Mouse (Mus musculus) intestine, embryonic 15.5 days (tissue): ENCODE measurements around the gene Anapc5. TPM values are rescaled to one million over a fixed set of nuclear protein-coding genes. Genes with fewer than 3 reads are reported as not detected.
A peak's percentile ranks its signal among the peaks of the same experiment; 100 is the strongest.

ENCODE experiments used
- ATAC-seq: fragments of 200-750 bp; cut with Nextera tagmentation; 2 replicates; pipeline ENCODE4 v1.8.0; 2017; ENCODE audit warnings: moderate TSS enrichment, moderate library complexity
- H3K27ac ChIP-seq: fragments of 300-500 bp; sonication (generic); 2 replicates; pipeline ENCODE4 v1.5.1; 2015; ENCODE audit warnings: mild to moderate bottlenecking, inconsistent platforms
- H3K27me3 ChIP-seq: fragments of 300-500 bp; sonication (generic); replicated peaks from 2 replicates; pipeline ENCODE4 v1.6.1; 2015; ENCODE audit warnings: inconsistent platforms
- H3K36me3 ChIP-seq: fragments of 300-500 bp; sonication (generic); 2 replicates; pipeline ENCODE4 v1.6.1; 2015; ENCODE audit warnings: inconsistent platforms
- H3K4me1 ChIP-seq: fragments of 300-500 bp; sonication (generic); replicated peaks from 2 replicates; pipeline ENCODE4 v1.6.1; 2015; ENCODE audit warnings: inconsistent platforms
- H3K4me2 ChIP-seq: fragments of 300-500 bp; sonication (generic); replicated peaks from 2 replicates; pipeline ENCODE4 v1.6.1; 2015; ENCODE audit warnings: mild to moderate bottlenecking, inconsistent platforms
- H3K4me3 ChIP-seq: fragments of 300-500 bp; sonication (generic); replicated peaks from 2 replicates; pipeline ENCODE4 v1.5.1; 2015; ENCODE audit warnings: inconsistent platforms
- H3K9ac ChIP-seq: fragments of 300-500 bp; sonication (generic); 2 replicates; pipeline ENCODE4 v1.6.1; 2015; ENCODE audit warnings: inconsistent platforms
- H3K9me3 ChIP-seq: fragments of 300-500 bp; sonication (generic); 2 replicates; pipeline ENCODE4 v1.6.1; 2016; ENCODE audit warnings: inconsistent platforms
- WGBS: fragments of 180-500 bp; shearing (Covaris S2); methylation state at CpG from one replicate; pipeline ENCODE4 v1.1.7; 2015; 5-methylcytosine and 5-hydroxymethylcytosine counted together
- polyA plus RNA-seq: library from polyadenylated mRNA; unstranded; fragments of >200 nt; fragmentation: Nextera tagmentation; extraction: Ambion mirVana; gene quantifications from 2 replicates; pipeline ENCODE4 v1.2.1, GENCODE M21; 2015

Gene Anapc5
- polyA plus RNA-seq, 1 experiment from 2014 or later: 376 TPM

- WGBS: 80% methylated on average over 1 of the region's 1 CpGs
- H3K4me3 ChIP-seq: no peak overlapping the region
- H3K9me3 ChIP-seq: no peaks in the 10 kb centered on the region
- H3K4me1 ChIP-seq: peaks cover 10% of the 10 kb centered on the region
- H3K27me3 ChIP-seq: no peaks in the 10 kb centered on the region
- no peak overlapping the region for H3K27ac ChIP-seq
- H3K36me3 ChIP-seq: no peaks in the 10 kb centered on the region
- no peak for ATAC-seq
- no peak overlapping the region for H3K9ac ChIP-seq
- H3K4me2 ChIP-seq: no peak overlapping the region
Measured at GRCm38 (mm10) chr5:122823976-122824375, 2.8 kb upstream of the Anapc5 start.

- H3K27me3 ChIP-seq: no peaks in the 10 kb centered on the region
- no peaks in the 10 kb centered on the region for H3K9me3 ChIP-seq
- H3K9ac ChIP-seq: no peak overlapping the region
- peaks cover 10% of the 10 kb centered on the region for H3K4me1 ChIP-seq
- no peak for ATAC-seq
- H3K4me2 ChIP-seq: no peak overlapping the region
- H3K4me3 ChIP-seq: no peak overlapping the region
- WGBS: 93% methylated on average over 4 of the region's 4 CpGs
- H3K36me3 ChIP-seq: peaks cover 14% of the 10 kb centered on the region
- H3K27ac ChIP-seq: no peak overlapping the region
Measured at GRCm38 (mm10) chr5:122822441-122822840, 1.3 kb upstream of the Anapc5 start.

GRCm38 (mm10) chr5:122821524-122821885, 366 bp upstream of the Anapc5 start:
- Histone ChIP-seq H3K9me3 (no peaks in the 10 kb centered on the region), H3K4me1 (peaks cover 10% of the 10 kb centered on the region), H3K27ac (peak overlapping the region; percentile 74; the same call in 1 of the 2 replicates), H3K4me3 (peak overlapping the region; percentile 72), H3K9ac (peak overlapping the region; percentile 48), H3K4me2 (peak overlapping the region; percentile 63), H3K27me3 (no peaks in the 10 kb centered on the region), H3K36me3 (peaks cover 20% of the 10 kb centered on the region)
- peak; percentile 68 for ATAC-seq
- under 1% methylated on average over 10 of the region's 10 CpGs for WGBS

GRCm38 (mm10) chr5:122812699-122813098, 8.4 kb downstream of the Anapc5 start:
- 89% methylated on average over 3 of the region's 3 CpGs for WGBS

GRCm38 (mm10) chr5:122811364-122812079, 9.6 kb downstream of the Anapc5 start:
- H3K9ac ChIP-seq: no peak overlapping the region
- H3K4me3 ChIP-seq: no peak overlapping the region
- no peaks in the 10 kb centered on the region for H3K9me3 ChIP-seq
- no peaks in the 10 kb centered on the region for H3K4me1 ChIP-seq
- H3K27ac ChIP-seq: no peak overlapping the region
- no peak for ATAC-seq
- no peak overlapping the region for H3K4me2 ChIP-seq
- no peaks in the 10 kb centered on the region for H3K27me3 ChIP-seq
- 94% methylated on average over 9 of the region's 9 CpGs for WGBS
- H3K36me3 ChIP-seq: peaks cover 22% of the 10 kb centered on the region

More at GRCm38 (mm10) chr5:122812699-122813098, 8.4 kb downstream of the Anapc5 start:
- Histone ChIP-seq H3K9me3 (no peaks in the 10 kb centered on the region), H3K9ac (no peak overlapping the region), H3K4me1 (no peaks in the 10 kb centered on the region), H3K27ac (no peak overlapping the region), H3K4me3 (no peak overlapping the region), H3K4me2 (no peak overlapping the region), H3K36me3 (peaks cover 31% of the 10 kb centered on the region), H3K27me3 (no peaks in the 10 kb centered on the region)
- no peak for ATAC-seq

- no peaks in the 10 kb centered on the region for H3K9me3 ChIP-seq
- H3K4me3 ChIP-seq: no peak overlapping the region
- no peak overlapping the region for H3K4me2 ChIP-seq
- no peaks in the 10 kb centered on the region for H3K4me1 ChIP-seq
- peaks cover 37% of the 10 kb centered on the region; the same call in 1 of the 2 replicates for H3K36me3 ChIP-seq
- no peak overlapping the region for H3K9ac ChIP-seq
- no peaks in the 10 kb centered on the region for H3K27me3 ChIP-seq
- no peak for ATAC-seq
- no peak overlapping the region for H3K27ac ChIP-seq
- WGBS: 64% methylated on average over 3 of the region's 3 CpGs
Measured at GRCm38 (mm10) chr5:122805503-122805902, 15.6 kb downstream of the Anapc5 start.

GRCm38 (mm10) chr5:122802706-122803105, 18.4 kb downstream of the Anapc5 start:
- Histone ChIP-seq H3K27me3 (no peaks in the 10 kb centered on the region), H3K4me2 (no peak overlapping the region), H3K27ac (peak overlapping the region; percentile 20; the same call in 1 of the 2 replicates), H3K4me1 (peaks cover 14% of the 10 kb centered on the region), H3K9me3 (no peaks in the 10 kb centered on the region), H3K36me3 (peaks cover 54% of the 10 kb centered on the region), H3K9ac (no peak overlapping the region), H3K4me3 (no peak overlapping the region)
- WGBS: 60% methylated on average over 9 of the region's 9 CpGs
- peak; percentile 63 for ATAC-seq

- Histone ChIP-seq H3K27ac (no peak overlapping the region), H3K36me3 (peaks cover 60% of the 10 kb centered on the region), H3K4me2 (no peak overlapping the region), H3K4me3 (no peak overlapping the region), H3K9me3 (no peaks in the 10 kb centered on the region), H3K27me3 (no peaks in the 10 kb centered on the region), H3K9ac (no peak overlapping the region), H3K4me1 (peaks cover 14% of the 10 kb centered on the region)
- no peak for ATAC-seq
- WGBS: 93% methylated on average over 8 of the region's 8 CpGs
Measured at GRCm38 (mm10) chr5:122801684-122802083, 19.5 kb downstream of the Anapc5 start.

GRCm38 (mm10) chr5:122800345-122801010, 20.7 kb downstream of the Anapc5 start:
- ATAC-seq: peak; percentile 2; the same call in 1 of the 2 replicates
- H3K36me3 ChIP-seq: peaks cover 54% of the 10 kb centered on the region
- peaks cover 14% of the 10 kb centered on the region for H3K4me1 ChIP-seq
- no peaks in the 10 kb centered on the region for H3K9me3 ChIP-seq
- H3K4me2 ChIP-seq: no peak overlapping the region
- H3K27ac ChIP-seq: 0 out of 2 replicates have a peak overlapping the region, but pooled peaks have one; percentile 15
- no peaks in the 10 kb centered on the region for H3K27me3 ChIP-seq
- no peak overlapping the region for H3K9ac ChIP-seq
- 73% methylated on average over 13 of the region's 13 CpGs for WGBS
- H3K4me3 ChIP-seq: no peak overlapping the region

- peaks cover 56% of the 10 kb centered on the region for H3K36me3 ChIP-seq
- no peak overlapping the region for H3K9ac ChIP-seq
- H3K4me2 ChIP-seq: no peak overlapping the region
- H3K4me1 ChIP-seq: peaks cover 14% of the 10 kb centered on the region
- H3K27ac ChIP-seq: peak overlapping the region; percentile 15
- H3K9me3 ChIP-seq: no peaks in the 10 kb centered on the region
- no peak overlapping the region for H3K4me3 ChIP-seq
- 82% methylated on average over 17 of the region's 17 CpGs for WGBS
- H3K27me3 ChIP-seq: no peaks in the 10 kb centered on the region
- ATAC-seq: no peak
Measured at GRCm38 (mm10) chr5:122799379-122800344, 21.5 kb downstream of the Anapc5 start.

- no peak overlapping the region for H3K4me2 ChIP-seq
- peaks cover 14% of the 10 kb centered on the region for H3K4me1 ChIP-seq
- 48% methylated on average over 17 of the region's 17 CpGs for WGBS
- H3K9me3 ChIP-seq: no peaks in the 10 kb centered on the region
- peak; percentile 75 for ATAC-seq
- no peaks in the 10 kb centered on the region for H3K27me3 ChIP-seq
- no peak overlapping the region for H3K4me3 ChIP-seq
- peaks cover 53% of the 10 kb centered on the region for H3K36me3 ChIP-seq
- peak overlapping the region; percentile 24 for H3K27ac ChIP-seq
- H3K9ac ChIP-seq: no peak overlapping the region
Measured at GRCm38 (mm10) chr5:122798557-122799378, 22.4 kb downstream of the Anapc5 start.
